Mouse (Mus musculus) C2C12 (cell line): ENCODE measurements around the gene Ano6.

ENCODE experiments used
- CTCF ChIP-seq: IDR thresholded peaks from one replicate; pipeline ENCODE4 v1.5.1; 2011; ENCODE audit not compliant: control insufficient read depth, insufficient read depth, insufficient read length
- MYOD1 ChIP-seq: IDR thresholded peaks from one replicate; pipeline ENCODE4 v1.6.1; 2011; ENCODE audit warnings: low read depth; ENCODE audit not compliant: control insufficient read depth, insufficient read length
- USF1 ChIP-seq: IDR thresholded peaks from one replicate; pipeline ENCODE4 v1.6.1; 2011; ENCODE audit warnings: low read depth, mild to moderate bottlenecking, control low read depth, moderate library complexity

DNA sequence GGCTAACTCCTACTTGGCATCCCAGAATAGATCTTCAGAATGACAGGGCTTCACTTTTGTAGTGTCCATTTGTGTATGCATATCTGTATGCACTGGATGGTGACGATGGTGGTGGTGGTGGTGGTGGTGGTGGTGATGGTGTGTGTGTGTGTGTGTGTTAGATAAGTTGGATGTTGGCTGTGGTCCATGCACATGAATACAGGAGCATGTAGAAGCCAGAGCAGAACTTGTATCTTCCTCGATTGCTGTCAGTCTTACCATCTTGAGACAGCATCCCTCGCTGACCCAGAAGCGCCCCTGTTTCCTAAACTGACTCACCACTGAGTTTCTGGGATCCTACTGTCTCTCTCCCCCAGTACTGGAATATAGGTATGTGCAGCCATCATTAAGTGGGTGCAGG, 131.0 kb downstream of the Ano6 start:
- no peak for TF ChIP-seq CTCF
- TF ChIP-seq USF1: no peak
- TF ChIP-seq MYOD1: no peak
